Mouse (Mus musculus): ENCODE data around the gene Il4ra. TPM values are rescaled to one million over a fixed set of nuclear protein-coding genes. Genes with fewer than 3 reads are reported as not detected.

The Il4ra gene
- total and polyA plus RNA-seq, 3 experiments = 13.2 to 20.1 (median 14.3) TPM

DNA sequence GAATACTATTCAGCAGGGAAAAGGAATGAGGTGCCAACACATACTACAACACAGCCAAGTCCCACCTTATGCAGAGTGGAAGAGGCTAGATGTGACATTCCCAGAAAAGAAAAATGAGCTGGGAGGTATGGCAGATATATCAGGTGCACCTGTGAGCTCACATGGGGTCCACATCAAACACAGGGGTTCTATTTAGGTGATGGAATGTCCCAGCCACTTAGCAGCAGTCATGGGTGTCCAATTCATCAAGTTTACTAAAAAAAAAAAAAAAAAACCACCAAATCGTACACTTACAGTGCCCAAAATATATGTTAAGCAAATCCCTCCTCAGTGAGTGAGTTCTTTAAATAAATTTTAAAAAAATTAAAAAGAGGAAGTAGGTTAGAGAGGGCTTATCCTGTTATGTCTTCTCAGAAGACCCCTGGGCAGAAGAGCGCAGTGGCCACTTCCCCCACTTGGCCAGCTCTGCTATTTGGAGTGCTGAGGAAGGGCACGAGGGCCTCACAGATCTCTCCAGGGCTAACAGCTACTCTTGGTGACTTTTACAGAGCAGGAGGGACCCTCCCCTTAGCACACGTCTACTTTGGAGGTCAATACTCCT, 47.6 kb downstream of the Il4ra start:
- no peak for DNase-seq
- Histone ChIP-seq H3K4me3 (no peak overlapping the region), H3K4me1 (ENCODE audit: control insufficient read depth, insufficient read depth, low read length) (no peaks in the 10 kb centered on the region), H3K36me3 (ENCODE audit: control insufficient read depth, insufficient read depth, low read length) (no peaks in the 10 kb centered on the region), H3K27ac (no peak overlapping the region), H3K27me3 (ENCODE audit: control insufficient read depth, insufficient read depth, low read length) (no peaks in the 10 kb centered on the region), H3K9ac (ENCODE audit: low read depth, low read length) (no peak overlapping the region), H3K79me2 (replicated peaks; ENCODE audit: control insufficient read depth, insufficient read depth, low read length) (no peaks in the 10 kb centered on the region)
- TF ChIP-seq POLR2A (IDR thresholded peaks at IDR 0.05; ENCODE audit: insufficient read depth, low read depth, low read length) (no peak), EP300 (IDR thresholded peaks at IDR 0.05; ENCODE audit: insufficient read depth, low read depth, low read length) (no peak), CTCF (IDR thresholded peaks at IDR 0.05) (no peak)
- intact Hi-C loops (cut with DNase I) = no loop called here
- 39% methylated on average over 4 of the region's 4 CpGs for WGBS

DNA sequence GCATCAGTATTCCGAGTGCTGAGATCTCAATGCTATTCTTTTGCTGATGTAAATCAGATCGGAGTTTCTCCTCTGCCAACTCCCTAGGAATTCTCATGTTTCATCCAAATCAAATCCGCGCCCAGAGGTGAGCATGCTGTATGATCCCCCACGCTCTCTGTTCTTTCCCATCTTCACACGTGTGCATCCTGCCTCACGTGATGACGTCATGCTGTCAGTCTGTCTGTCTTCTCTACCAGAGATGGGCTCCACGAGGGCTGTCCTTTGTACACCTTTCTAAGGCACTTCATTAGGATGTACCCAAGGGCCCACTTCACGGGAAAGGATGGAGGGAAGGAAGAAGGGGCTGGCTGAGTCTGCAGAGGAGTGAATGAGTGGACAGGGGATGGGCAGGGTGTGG, 48.2 kb downstream of the Il4ra start:
- H3K27me3 ChIP-seq (ENCODE audit: control insufficient read depth, insufficient read depth, low read length) = no peaks in the 10 kb centered on the region
- TF ChIP-seq EP300 (IDR thresholded peaks at IDR 0.05; ENCODE audit: insufficient read depth, low read depth, low read length) = no peak
- no peak for TF ChIP-seq POLR2A (IDR thresholded peaks at IDR 0.05; ENCODE audit: insufficient read depth, low read depth, low read length)
- TF ChIP-seq CTCF (IDR thresholded peaks at IDR 0.05) = no peak
- no peak overlapping the region for H3K27ac ChIP-seq
- no peak overlapping the region for H3K9ac ChIP-seq (ENCODE audit: low read depth, low read length)
- H3K36me3 ChIP-seq (ENCODE audit: control insufficient read depth, insufficient read depth, low read length) = no peaks in the 10 kb centered on the region
- 62% methylated on average over 10 of the region's 10 CpGs for WGBS
- H3K4me3 ChIP-seq = no peak overlapping the region
- intact Hi-C loops (cut with DNase I) = no loop called here
- H3K79me2 ChIP-seq (replicated peaks; ENCODE audit: control insufficient read depth, insufficient read depth, low read length) = no peaks in the 10 kb centered on the region
- H3K4me1 ChIP-seq (ENCODE audit: control insufficient read depth, insufficient read depth, low read length) = no peaks in the 10 kb centered on the region
- no peak for DNase-seq

DNA sequence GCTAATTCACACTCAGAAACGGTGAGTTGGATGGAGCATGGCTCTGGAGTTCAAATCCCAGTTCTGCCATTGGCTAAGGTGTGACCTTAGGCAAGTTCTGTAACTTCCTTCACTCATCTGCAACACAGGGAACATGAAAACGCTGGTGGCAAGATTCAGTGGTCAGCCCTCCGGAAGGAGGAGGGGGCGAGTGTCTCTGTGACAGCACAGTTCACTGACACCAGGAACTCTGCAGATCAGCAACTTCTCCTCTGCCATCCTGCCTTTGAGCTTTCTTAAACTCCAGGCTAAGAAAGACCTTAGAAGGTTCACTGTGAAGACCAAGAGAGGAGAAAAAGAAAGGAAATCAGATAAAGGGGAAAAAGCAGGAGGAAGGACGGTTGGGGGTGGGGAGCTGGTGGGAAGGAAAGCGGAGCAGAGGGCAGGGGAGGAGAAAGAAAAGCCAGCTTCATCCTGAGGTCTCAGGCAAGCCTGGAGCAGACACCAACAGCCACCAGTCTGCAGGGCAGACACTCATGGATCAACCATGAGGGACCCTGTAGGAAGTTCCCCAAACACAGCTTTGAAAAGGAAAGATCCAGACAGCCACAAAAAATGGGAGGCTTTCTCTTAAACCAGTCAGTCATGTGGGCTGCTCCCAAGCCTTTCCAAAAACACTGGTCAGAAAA, 48.8 kb downstream of the Il4ra start:
- WGBS = 27% methylated on average over 6 of the region's 6 CpGs
- no peak for TF ChIP-seq CTCF (IDR thresholded peaks at IDR 0.05)
- no peak for TF ChIP-seq POLR2A (IDR thresholded peaks at IDR 0.05; ENCODE audit: insufficient read depth, low read depth, low read length)
- no peak for TF ChIP-seq EP300 (IDR thresholded peaks at IDR 0.05; ENCODE audit: insufficient read depth, low read depth, low read length)
- intact Hi-C loops (cut with DNase I) = no loop called here

DNA sequence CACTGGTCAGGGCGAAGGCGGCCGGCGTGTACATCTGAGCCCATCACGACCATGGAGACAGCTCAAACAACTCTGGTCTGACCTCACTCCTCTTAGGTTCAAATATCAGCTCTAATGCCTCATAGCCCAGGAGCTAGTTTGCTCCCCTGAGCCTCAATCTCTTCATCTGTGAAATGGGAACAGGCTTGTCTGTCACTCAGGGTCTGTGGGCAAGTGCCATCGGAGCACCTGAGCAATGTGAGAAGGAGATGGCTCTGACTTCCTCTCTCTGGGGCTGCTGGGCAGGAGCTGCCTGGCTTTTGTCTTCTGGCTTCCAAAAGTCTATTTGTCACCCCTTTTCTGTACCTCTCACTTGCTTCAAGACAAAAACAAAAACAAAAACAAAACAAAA, 49.4 kb downstream of the Il4ra start:
- no peak overlapping the region for H3K4me3 ChIP-seq
- TF ChIP-seq CTCF (IDR thresholded peaks at IDR 0.05) (no peak), POLR2A (IDR thresholded peaks at IDR 0.05; ENCODE audit: insufficient read depth, low read depth, low read length) (no peak), EP300 (IDR thresholded peaks at IDR 0.05; ENCODE audit: insufficient read depth, low read depth, low read length) (no peak)
- no peaks in the 10 kb centered on the region for H3K79me2 ChIP-seq (replicated peaks; ENCODE audit: control insufficient read depth, insufficient read depth, low read length)
- H3K9ac ChIP-seq (ENCODE audit: low read depth, low read length) = no peak overlapping the region
- H3K27ac ChIP-seq = no peak overlapping the region
- H3K4me1 ChIP-seq (ENCODE audit: control insufficient read depth, insufficient read depth, low read length) = no peaks in the 10 kb centered on the region
- intact Hi-C loops (cut with DNase I) = no loop called here
- DNase-seq = no peak
- 81% methylated on average over 6 of the region's 6 CpGs for WGBS
- H3K27me3 ChIP-seq (ENCODE audit: control insufficient read depth, insufficient read depth, low read length) = no peaks in the 10 kb centered on the region
- H3K36me3 ChIP-seq (ENCODE audit: control insufficient read depth, insufficient read depth, low read length) = no peaks in the 10 kb centered on the region

More for the DNA sequence above, 48.8 kb downstream of the Il4ra start:
- H3K79me2 ChIP-seq (replicated peaks; ENCODE audit: control insufficient read depth, insufficient read depth, low read length) = no peaks in the 10 kb centered on the region
- H3K9ac ChIP-seq (ENCODE audit: low read depth, low read length) = no peak overlapping the region
- H3K27ac ChIP-seq = no peak overlapping the region
- no peaks in the 10 kb centered on the region for H3K27me3 ChIP-seq (ENCODE audit: control insufficient read depth, insufficient read depth, low read length)
- H3K36me3 ChIP-seq (ENCODE audit: control insufficient read depth, insufficient read depth, low read length) = no peaks in the 10 kb centered on the region
- H3K4me3 ChIP-seq = no peak overlapping the region
- no peaks in the 10 kb centered on the region for H3K4me1 ChIP-seq (ENCODE audit: control insufficient read depth, insufficient read depth, low read length)
- DNase-seq = no peak

DNA sequence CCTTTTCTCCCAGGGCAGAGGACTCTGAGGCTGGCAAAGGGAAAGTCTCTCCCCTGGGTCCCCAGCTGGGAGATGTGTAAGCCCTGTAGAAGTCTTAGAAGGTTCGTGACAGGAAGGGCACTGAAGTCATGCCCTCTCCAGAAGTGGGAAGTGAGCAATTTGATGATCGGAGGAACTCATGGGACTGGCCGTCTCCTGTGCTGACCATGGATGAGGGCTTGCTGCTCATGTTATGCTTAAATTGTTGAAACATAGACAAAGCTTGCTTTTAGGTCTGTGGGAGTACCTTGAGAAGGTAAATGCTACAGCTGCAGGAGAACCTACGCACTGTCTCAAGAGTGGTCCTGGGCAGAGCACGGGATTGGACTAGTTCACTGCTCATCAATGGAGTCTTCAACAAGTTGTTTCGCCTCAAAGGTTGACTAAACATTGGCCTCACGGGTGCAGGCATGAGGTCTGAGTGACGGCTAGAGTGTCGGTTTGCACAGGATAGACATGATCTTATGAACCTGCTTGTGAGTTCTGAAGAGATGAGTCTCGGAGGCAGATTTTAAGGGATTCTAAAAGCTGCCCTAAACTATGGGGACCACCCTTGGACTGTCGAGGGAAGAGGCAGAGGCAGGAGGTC, 50.0 kb downstream of the Il4ra start:
- intact Hi-C loops (cut with DNase I) = no loop called here
- DNase-seq = no peak
- Histone ChIP-seq H3K4me3 (no peak overlapping the region), H3K4me1 (ENCODE audit: control insufficient read depth, insufficient read depth, low read length) (no peaks in the 10 kb centered on the region), H3K36me3 (ENCODE audit: control insufficient read depth, insufficient read depth, low read length) (no peaks in the 10 kb centered on the region), H3K27me3 (ENCODE audit: control insufficient read depth, insufficient read depth, low read length) (no peaks in the 10 kb centered on the region), H3K9ac (ENCODE audit: low read depth, low read length) (no peak overlapping the region), H3K27ac (no peak overlapping the region), H3K79me2 (replicated peaks; ENCODE audit: control insufficient read depth, insufficient read depth, low read length) (no peaks in the 10 kb centered on the region)
- TF ChIP-seq POLR2A (IDR thresholded peaks at IDR 0.05; ENCODE audit: insufficient read depth, low read depth, low read length) = no peak
- TF ChIP-seq CTCF (IDR thresholded peaks at IDR 0.05) = no peak
- TF ChIP-seq EP300 (IDR thresholded peaks at IDR 0.05; ENCODE audit: insufficient read depth, low read depth, low read length) = no peak
- 69% methylated on average over 11 of the region's 11 CpGs for WGBS

DNA sequence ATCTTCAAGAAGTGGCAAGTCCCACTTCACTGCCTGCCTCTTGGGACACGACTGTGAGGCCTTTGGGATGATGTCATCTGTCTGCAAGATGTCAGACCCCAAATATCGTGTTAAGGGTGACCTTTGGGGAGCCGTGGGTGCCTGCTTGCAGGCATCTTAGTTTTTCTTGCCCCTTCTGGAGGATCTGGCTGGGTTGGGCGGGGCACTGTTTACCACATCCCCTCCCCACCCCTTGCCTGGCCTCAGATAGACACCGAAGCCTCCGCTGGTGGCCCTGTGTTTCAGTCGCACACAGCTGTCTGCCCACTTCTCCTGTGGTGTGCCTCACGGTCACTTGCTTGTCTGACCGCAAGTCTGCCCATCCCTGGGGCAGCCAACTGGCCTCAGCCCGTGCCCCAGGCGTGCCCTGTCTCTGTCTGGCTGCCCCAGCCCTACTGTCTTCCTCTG, 51.3 kb downstream of the Il4ra start, which contains the start of gene Il21r:
Gene Il21r (plus strand): TSS at position 245 of the 447 bp plus-strand sequence.
- intact Hi-C loops (cut with DNase I) = no loop called here
- Histone ChIP-seq H3K27ac (no peak within 1 kb of the TSS), H3K4me1 (ENCODE audit: control insufficient read depth, insufficient read depth, low read length) (no peaks in the 10 kb centered on the region), H3K36me3 (ENCODE audit: control insufficient read depth, insufficient read depth, low read length) (no peaks in the 10 kb centered on the region), H3K4me3 (no peak within 1 kb of the TSS), H3K79me2 (replicated peaks; ENCODE audit: control insufficient read depth, insufficient read depth, low read length) (no peaks in the 10 kb centered on the region), H3K27me3 (ENCODE audit: control insufficient read depth, insufficient read depth, low read length) (no peaks in the 10 kb centered on the region), H3K9ac (ENCODE audit: low read depth, low read length) (no peak within 1 kb of the TSS)
- no peak for TF ChIP-seq POLR2A (IDR thresholded peaks at IDR 0.05; ENCODE audit: insufficient read depth, low read depth, low read length)
- no peak for TF ChIP-seq CTCF (IDR thresholded peaks at IDR 0.05)
- no peak for TF ChIP-seq EP300 (IDR thresholded peaks at IDR 0.05; ENCODE audit: insufficient read depth, low read depth, low read length)
- DNase-seq = peak in 1 of 2 experiments; percentile 71
- WGBS = 52% methylated on average over 11 of the region's 11 CpGs

Measured in heart, adult 2 months (tissue).